Mouse (Mus musculus) CH12.LX (cell line): ENCODE results near the gene Hdac4. TPM values are rescaled to one million over a fixed set of nuclear protein-coding genes. Genes with fewer than 3 reads are reported as not detected.

Experiments used
- DNase-seq: peaks from one replicate; pipeline ENCODE4 v3.0.0-alpha.2; 2013; ENCODE audit errors: extremely low read depth
- H3K27ac ChIP-seq: 2 replicates; pipeline ENCODE4 v1.5.1; 2012; ENCODE audit warnings: low read depth, mild to moderate bottlenecking, control low read depth, moderate library complexity; ENCODE audit not compliant: insufficient read depth
- H3K27me3 ChIP-seq: replicated peaks from 2 replicates; pipeline ENCODE3; 2012; ENCODE audit warnings: inconsistent platforms
- H3K36me3 ChIP-seq, 2 experiments: replicated peaks in 1 of 2; 2 replicates each; pipeline versions ENCODE3 to v1.6.1; 2012; ENCODE audit warnings: inconsistent platforms in 1 of 2, low read length in 1 of 2, mild to moderate bottlenecking in 1 of 2, mixed read lengths in 1 of 2, moderate library complexity in 1 of 2; ENCODE audit not compliant: control insufficient read depth in 1 of 2, insufficient read depth in 1 of 2
- H3K4me1 ChIP-seq, 2 experiments: 2 replicates each; pipeline ENCODE4 v1.6.1; 2012; ENCODE audit warnings: inconsistent platforms in 1 of 2, moderate library complexity in 1 of 2; ENCODE audit not compliant: insufficient read depth in 2 of 2, control insufficient read depth in 1 of 2
- H3K4me2 ChIP-seq: 2 replicates; pipeline ENCODE4 v1.6.1; 2012; ENCODE audit warnings: low read depth, mild to moderate bottlenecking, control low read depth; ENCODE audit not compliant: poor library complexity, insufficient read depth, severe bottlenecking
- H3K4me3 ChIP-seq, 3 experiments: fragments of 150-350 bp in 1 of 3; sonication (generic) in 1 of 3; replicated peaks in 1 of 3; 2 replicates each; pipeline versions ENCODE3 to v1.5.1; 2011 to 2012; ENCODE audit warnings: low read depth in 2 of 3, low read length in 2 of 3, mild to moderate bottlenecking in 2 of 3, moderate library complexity in 2 of 3, control low read depth in 1 of 3, improper control_type of control experiment in 1 of 3, inconsistent platforms in 1 of 3, mixed read lengths in 1 of 3; ENCODE audit not compliant: poor library complexity in 1 of 3
- H3K79me2 ChIP-seq: replicated peaks from 2 replicates; pipeline ENCODE4 v1.6.1; 2012; ENCODE audit warnings: mild to moderate bottlenecking, moderate library complexity; ENCODE audit not compliant: control insufficient read depth, poor library complexity, insufficient read depth, severe bottlenecking; ENCODE audit errors: extremely low read depth
- H3K9ac ChIP-seq: 2 replicates; pipeline ENCODE4 v1.6.1; 2012; ENCODE audit warnings: low read depth, mild to moderate bottlenecking, control low read depth, moderate library complexity; ENCODE audit not compliant: insufficient read depth
- H3K9me3 ChIP-seq: replicated peaks from 2 replicates; pipeline ENCODE3; 2012; ENCODE audit warnings: low read length, inconsistent platforms, mixed read lengths
- CHD1 ChIP-seq: IDR thresholded peaks from 2 replicates; pipeline ENCODE4 v1.6.1; 2012; ENCODE audit warnings: low read depth, low read length, improper control_type of control experiment, inconsistent platforms
- CHD2 ChIP-seq: IDR thresholded peaks from 2 replicates; pipeline ENCODE4 v1.6.1; 2011; ENCODE audit warnings: low read length, improper control_type of control experiment
- CTCF ChIP-seq, 2 experiments: IDR thresholded peaks in 1 of 2; conservative IDR thresholded peaks in 1 of 2; 2 replicates each; pipeline ENCODE4 v1.5.1; 2011 to 2012; ENCODE audit warnings: low read depth in 2 of 2, low read length in 2 of 2, improper control_type of control experiment in 1 of 2, inconsistent platforms in 1 of 2, mild to moderate bottlenecking in 1 of 2, moderate library complexity in 1 of 2
- E2F4 ChIP-seq: IDR thresholded peaks from 2 replicates; pipeline ENCODE4 v1.6.1; 2011; ENCODE audit warnings: low read depth, low read length, improper control_type of control experiment; ENCODE audit not compliant: insufficient replicate concordance
- EP300 ChIP-seq: IDR thresholded peaks from 2 replicates; pipeline ENCODE4 v1.6.1; 2011; ENCODE audit warnings: low read length, improper control_type of control experiment
- GABPA ChIP-seq: IDR thresholded peaks from 2 replicates; pipeline ENCODE4 v1.6.1; 2012; ENCODE audit warnings: low read depth, low read length, improper control_type of control experiment, inconsistent platforms; ENCODE audit not compliant: insufficient replicate concordance
- HCFC1 ChIP-seq: IDR thresholded peaks from 2 replicates; pipeline ENCODE4 v1.6.1; 2012; ENCODE audit warnings: low read depth, mild to moderate bottlenecking, inconsistent platforms, low read length, improper control_type of control experiment
- IRF4 ChIP-seq: IDR thresholded peaks from 2 replicates; pipeline ENCODE4 v1.6.1; 2014; ENCODE audit warnings: low read depth, mild to moderate bottlenecking, inconsistent platforms, low read length, improper control_type of control experiment
- JUN ChIP-seq: IDR thresholded peaks from 2 replicates; pipeline ENCODE4 v1.6.1; 2011; ENCODE audit warnings: low read depth, mild to moderate bottlenecking, low read length, improper control_type of control experiment, moderate library complexity; ENCODE audit not compliant: insufficient read depth
- JUND ChIP-seq: conservative IDR thresholded peaks from 2 replicates; pipeline ENCODE4 v1.6.1; 2011; ENCODE audit warnings: low read depth, low read length, improper control_type of control experiment
- MEF2A ChIP-seq: IDR thresholded peaks from 2 replicates; pipeline ENCODE4 v1.6.1; 2014; ENCODE audit warnings: low read depth, mild to moderate bottlenecking, inconsistent platforms, low read length, improper control_type of control experiment, borderline replicate concordance
- MXI1 ChIP-seq: IDR thresholded peaks from 2 replicates; pipeline ENCODE4 v1.6.1; 2011; ENCODE audit warnings: mild to moderate bottlenecking, low read depth, low read length, improper control_type of control experiment
- MYC ChIP-seq: IDR thresholded peaks from 2 replicates; pipeline ENCODE4 v1.6.1; 2011; ENCODE audit warnings: low read depth, mild to moderate bottlenecking, improper control_type of control experiment, low read length
- NELFE ChIP-seq: IDR thresholded peaks from 2 replicates; pipeline ENCODE4 v1.6.1; 2011; ENCODE audit warnings: low read depth, low read length, improper control_type of control experiment
- NRF1 ChIP-seq: IDR thresholded peaks from 2 replicates; pipeline ENCODE4 v1.6.1; 2014; ENCODE audit warnings: low read depth, mild to moderate bottlenecking, inconsistent platforms, low read length, improper control_type of control experiment, moderate library complexity
- PAX5 ChIP-seq: IDR thresholded peaks from 2 replicates; pipeline ENCODE4 v1.6.1; 2012; ENCODE audit warnings: low read length, inconsistent platforms, mixed read lengths
- POLR2A ChIP-seq: IDR thresholded peaks from 2 replicates; pipeline ENCODE4 v1.6.1; 2011; ENCODE audit warnings: low read depth, mild to moderate bottlenecking, improper control_type of control experiment, low read length
- POLR2AphosphoS2 ChIP-seq: IDR thresholded peaks from 2 replicates; pipeline ENCODE4 v1.6.1; 2011; ENCODE audit warnings: low read depth, low read length, improper control_type of control experiment
- SIN3A ChIP-seq: IDR thresholded peaks from 2 replicates; pipeline ENCODE4 v1.6.1; 2012; ENCODE audit warnings: low read length, improper control_type of control experiment, inconsistent platforms
- TCF12 ChIP-seq: IDR thresholded peaks from 2 replicates; pipeline ENCODE4 v1.6.1; 2014; ENCODE audit warnings: low read depth, mild to moderate bottlenecking, inconsistent platforms, low read length, improper control_type of control experiment
- UBTF ChIP-seq: IDR thresholded peaks from 2 replicates; pipeline ENCODE4 v1.6.1; 2012; ENCODE audit warnings: low read depth, mild to moderate bottlenecking, inconsistent platforms, low read length, improper control_type of control experiment, moderate library complexity
- USF2 ChIP-seq: conservative IDR thresholded peaks from 2 replicates; pipeline ENCODE4 v1.6.1; 2011; ENCODE audit warnings: low read depth, low read length, improper control_type of control experiment
- ZC3H11A ChIP-seq: IDR thresholded peaks from 2 replicates; pipeline ENCODE4 v1.6.1; 2012; ENCODE audit warnings: low read depth, mild to moderate bottlenecking, inconsistent platforms, low read length, improper control_type of control experiment
- ZKSCAN1 ChIP-seq: IDR thresholded peaks from 2 replicates; pipeline ENCODE4 v1.6.1; 2012; ENCODE audit warnings: low read depth, inconsistent platforms, low read length, improper control_type of control experiment, borderline replicate concordance
- ZMIZ1 ChIP-seq: IDR thresholded peaks from 2 replicates; pipeline ENCODE4 v1.6.1; 2012; ENCODE audit warnings: low read depth, mild to moderate bottlenecking, inconsistent platforms, low read length, improper control_type of control experiment
- ZNF384 ChIP-seq: IDR thresholded peaks from 2 replicates; pipeline ENCODE4 v1.6.1; 2012; ENCODE audit warnings: low read depth, low read length, improper control_type of control experiment, inconsistent platforms
- dilution Hi-C: fragments of 300-500 bp; cut with MboI; formaldehyde crosslinking; loops from 2 replicates; pipeline ENCODE4 v1.14.3; 2020; ENCODE audit warnings: low sequenced_read_pairs; ENCODE audit not compliant: extremely low pct_unique_long_range_greater_than_20kb, extremely low pct_ligation_motif_present
- in situ Hi-C: fragments of 300-500 bp; cut with MboI; formaldehyde crosslinking; loops from 3 replicates; pipeline ENCODE4 v1.14.3; 2019; ENCODE audit warnings: low sequenced_read_pairs, low pct_ligation_motif_present, low pct_unique_long_range_greater_than_20kb, mixed read lengths
- polyA plus RNA-seq: library from polyadenylated mRNA; unstranded; fragments of >175 nt; gene quantifications from 2 replicates; pipeline ENCODE4 v1.2.1, GENCODE M21; 2012; ENCODE audit warnings: low read depth; ENCODE audit not compliant: insufficient read length
- total RNA-seq, 2 experiments: library from RNA; depleted of rRNA; stranded (reverse); fragments of 300-350 nt in 1 of 2; fragments of >200 nt in 1 of 2; gene quantifications; 2 replicates each; pipeline ENCODE4 v1.2.3; 2012 to 2014

The Hdac4 gene
- total and polyA plus RNA-seq, 3 experiments, result 2.4 to 6.3 (median 4.3) TPM

- Histone ChIP-seq H3K79me2 (no peaks in the 10 kb centered on the region), H3K27ac (no peak overlapping the region), H3K4me2 (no peak overlapping the region), H3K36me3 (peaks cover 0 to 5% of the 10 kb centered on the region in 2 experiments), H3K9me3 (no peaks in the 10 kb centered on the region), H3K9ac (no peak overlapping the region), H3K27me3 (no peaks in the 10 kb centered on the region), H3K4me1 (peaks cover 0 to 24% of the 10 kb centered on the region in 2 experiments; a peak in 2 of 4 replicates), H3K4me3 (no peak overlapping the region)
- dilution Hi-C loops, result no loop called here
- TF ChIP-seq POLR2AphosphoS2, result no peak
- no peak for TF ChIP-seq CHD2
- TF ChIP-seq JUN, result no peak
- no peak for TF ChIP-seq NELFE
- DNase-seq, result no peak
- in situ Hi-C loops, result no loop called here
These were observed 138.4 kb downstream of the Hdac4 start for GRCm38 (mm10) chr1:92057068-92057467.

- peaks cover 0 to 5% of the 10 kb centered on the region in 2 experiments for H3K36me3 ChIP-seq
- dilution Hi-C loops, result no loop called here
- DNase-seq, result no peak
- no peaks in the 10 kb centered on the region for H3K27me3 ChIP-seq
- no peak overlapping the region for H3K4me2 ChIP-seq
- no peak overlapping the region for H3K4me3 ChIP-seq
- H3K9ac ChIP-seq, result no peak overlapping the region
- peaks cover 0 to 39% of the 10 kb centered on the region in 2 experiments; a peak in 2 of 4 replicates for H3K4me1 ChIP-seq
- H3K27ac ChIP-seq, result no peak overlapping the region
- no peak for TF ChIP-seq TCF12
- no peak for TF ChIP-seq EP300
- TF ChIP-seq PAX5, result no peak
- TF ChIP-seq ZKSCAN1, result no peak
- TF ChIP-seq MYC, result no peak
- no peak for TF ChIP-seq MEF2A
- TF ChIP-seq IRF4, result no peak
- TF ChIP-seq, all 38 proteins: peak for 0
- in situ Hi-C loops, result no loop called here
- H3K79me2 ChIP-seq, result no peaks in the 10 kb centered on the region
- H3K9me3 ChIP-seq, result no peaks in the 10 kb centered on the region
These were observed 140.3 kb downstream of the Hdac4 start for GRCm38 (mm10) chr1:92055149-92055548.

DNA sequence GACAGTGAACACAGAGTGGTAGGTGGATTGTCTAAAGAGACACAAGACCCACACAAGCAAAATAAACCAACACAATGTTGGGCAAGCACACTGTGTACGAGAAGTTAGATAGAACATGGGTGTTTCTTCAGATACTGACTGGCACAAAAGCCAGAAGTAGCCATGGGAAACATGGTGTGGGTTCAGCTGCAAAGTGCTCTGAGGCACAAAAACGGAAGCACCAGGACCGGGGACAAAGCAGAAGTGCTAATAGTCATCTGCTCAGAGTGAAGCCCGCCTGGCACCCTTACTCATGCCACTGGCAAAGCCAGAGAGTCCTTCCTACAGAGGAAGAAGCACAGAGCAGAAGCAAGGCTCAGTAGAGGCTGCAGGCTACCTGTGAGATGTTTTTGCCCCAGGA is 143.3 kb downstream of the Hdac4 start:
- no peak overlapping the region for H3K9ac ChIP-seq
- in situ Hi-C loops, result no loop called here
- no peaks in the 10 kb centered on the region for H3K9me3 ChIP-seq
- DNase-seq, result no peak
- peaks cover 0 to 5% of the 10 kb centered on the region in 2 experiments for H3K36me3 ChIP-seq
- H3K4me2 ChIP-seq, result no peak overlapping the region
- H3K4me1 ChIP-seq, result peaks cover 5 to 61% of the 10 kb centered on the region in 2 experiments; a peak in 3 of 4 replicates
- no peaks in the 10 kb centered on the region for H3K79me2 ChIP-seq
- no peak overlapping the region for H3K27ac ChIP-seq
- no peak overlapping the region for H3K4me3 ChIP-seq
- TF ChIP-seq USF2 (no peak), CHD2 (no peak), JUND (no peak), SIN3A (no peak), GABPA (no peak), ZMIZ1 (no peak), EP300 (no peak), JUN (no peak), NRF1 (no peak), ZNF384 (no peak), UBTF (no peak), POLR2A (no peak), MYC (no peak), CTCF (conservative IDR thresholded peaks at IDR 0.05 in 1 of 2, IDR thresholded peaks at IDR 0.05 in 1 of 2; ENCODE audit: low read depth in 2 of 2, low read length in 2 of 2) (no peak), HCFC1 (no peak), ZC3H11A (no peak), E2F4 (no peak), NELFE (no peak), MXI1 (no peak), CHD1 (no peak)
- no peaks in the 10 kb centered on the region for H3K27me3 ChIP-seq
- dilution Hi-C loops, result no loop called here
